Mouse (Mus musculus): ENCODE results near the gene Gm20696. TPM values are rescaled to one million over a fixed set of nuclear protein-coding genes. Genes with fewer than 3 reads are reported as not detected.

Gene Gm20696
- polyA plus RNA-seq, 1 experiment: 1.7 TPM

DNA sequence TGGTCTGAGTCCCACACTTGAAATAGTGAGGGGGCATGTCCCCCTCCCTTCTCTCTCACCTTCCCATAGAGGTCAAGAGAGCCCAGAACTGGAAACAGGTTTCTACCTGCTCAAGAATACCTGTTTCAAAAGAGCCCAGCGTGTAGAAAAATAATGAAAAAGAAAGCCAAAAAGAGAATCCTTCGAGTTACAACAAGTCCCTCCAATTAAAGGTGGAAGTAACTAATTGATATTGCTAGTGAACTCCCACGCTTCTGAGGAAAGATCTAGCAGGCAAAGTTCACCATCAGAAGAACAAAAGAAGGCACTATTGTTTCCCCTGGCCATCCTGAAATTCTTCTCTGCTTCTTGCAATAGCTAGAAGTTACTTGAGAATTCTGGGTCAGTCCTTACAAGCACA lies 297.4 kb downstream of the Gm20696 start:
- no peak for DNase-seq (ENCODE audit: low read depth in 1 of 2, low spot score in 2 of 2)
- 83% methylated on average over 3 of the region's 3 CpGs for WGBS
- TF ChIP-seq CTCF (IDR thresholded peaks at IDR 0.05; ENCODE audit: extremely low read depth, insufficient read depth, insufficient read length, insufficient replicate concordance) (no peak), POLR2A (IDR thresholded peaks at IDR 0.05; ENCODE audit: low read depth, low read length) (no peak)
- H3K4me3 ChIP-seq (ENCODE audit: extremely low read depth, insufficient read depth, insufficient read length): no peak overlapping the region
- H3K27ac ChIP-seq (ENCODE audit: insufficient read depth, low read length): no peak overlapping the region
- H3K4me1 ChIP-seq (ENCODE audit: control insufficient read depth, insufficient read depth, insufficient read length): peaks cover 5% of the 10 kb centered on the region
- H3K27me3 ChIP-seq (ENCODE audit: control insufficient read depth, insufficient read depth, low read length): no peaks in the 10 kb centered on the region
- no peaks in the 10 kb centered on the region for H3K36me3 ChIP-seq (ENCODE audit: control insufficient read depth, insufficient read depth, low read length)

DNA sequence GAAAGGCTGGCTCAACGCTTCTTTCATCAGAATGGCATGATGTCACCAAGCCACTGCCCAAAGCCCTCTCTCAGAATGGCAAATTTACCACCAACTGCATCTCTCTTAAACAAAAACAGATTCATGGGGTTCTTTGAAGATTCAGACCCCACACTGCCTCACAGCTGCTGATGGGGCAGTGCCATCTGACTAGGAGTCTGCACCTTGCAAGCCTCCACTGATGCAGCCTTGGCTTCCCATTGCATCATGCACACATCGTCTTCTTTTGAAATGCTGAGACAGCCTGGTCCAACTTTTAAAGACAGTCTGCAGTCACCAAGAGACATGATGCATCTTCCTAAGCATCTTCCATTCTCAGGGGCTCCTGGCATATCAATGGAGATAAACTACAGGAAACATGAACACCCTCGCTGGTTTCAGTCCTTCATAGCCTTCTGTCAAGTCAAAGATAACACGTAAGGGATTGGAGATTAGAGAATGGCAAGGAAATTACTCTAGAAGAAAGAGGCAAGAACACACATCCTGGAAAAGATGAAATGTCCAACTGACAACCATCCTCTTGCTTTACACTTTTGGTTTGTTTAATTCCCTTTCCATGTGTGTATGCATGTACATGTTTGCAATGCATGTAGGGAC lies 298.4 kb downstream of the Gm20696 start:
- TF ChIP-seq POLR2A (IDR thresholded peaks at IDR 0.05; ENCODE audit: low read depth, low read length): no peak
- TF ChIP-seq CTCF (IDR thresholded peaks at IDR 0.05; ENCODE audit: extremely low read depth, insufficient read depth, insufficient read length, insufficient replicate concordance): no peak
- DNase-seq (ENCODE audit: low read depth in 1 of 2, low spot score in 2 of 2): no peak
- no peak overlapping the region for H3K4me3 ChIP-seq (ENCODE audit: extremely low read depth, insufficient read depth, insufficient read length)
- H3K27ac ChIP-seq (ENCODE audit: insufficient read depth, low read length): no peak overlapping the region
- H3K36me3 ChIP-seq (ENCODE audit: control insufficient read depth, insufficient read depth, low read length): no peaks in the 10 kb centered on the region
- peaks cover 3% of the 10 kb centered on the region for H3K4me1 ChIP-seq (ENCODE audit: control insufficient read depth, insufficient read depth, insufficient read length)
- WGBS: 37% methylated on average over 4 of the region's 4 CpGs
- no peaks in the 10 kb centered on the region for H3K27me3 ChIP-seq (ENCODE audit: control insufficient read depth, insufficient read depth, low read length)

DNA sequence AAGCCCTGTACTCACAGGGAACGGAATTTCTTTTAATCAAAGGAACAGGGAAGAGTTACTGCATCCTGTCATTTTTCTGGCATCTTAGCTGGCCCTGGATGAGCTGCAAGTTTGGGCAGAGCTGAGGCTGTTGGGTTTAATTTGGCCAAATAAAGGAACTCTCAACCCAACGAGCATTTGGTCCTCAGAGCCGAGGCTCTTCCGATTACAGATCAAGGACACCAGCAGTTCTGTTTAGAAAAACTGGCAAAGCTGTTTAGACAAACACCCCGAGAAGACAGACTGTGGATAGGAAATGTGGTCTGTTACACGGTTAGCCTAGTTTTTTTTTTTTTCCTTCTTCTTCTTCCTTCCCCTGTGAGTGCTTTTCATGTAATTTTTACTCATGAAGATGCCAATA lies 302.1 kb downstream of the Gm20696 start:
- Histone ChIP-seq H3K36me3 (ENCODE audit: control insufficient read depth, insufficient read depth, low read length) (no peaks in the 10 kb centered on the region), H3K27ac (ENCODE audit: insufficient read depth, low read length) (no peak overlapping the region), H3K4me1 (ENCODE audit: control insufficient read depth, insufficient read depth, insufficient read length) (peaks cover 3% of the 10 kb centered on the region), H3K4me3 (ENCODE audit: extremely low read depth, insufficient read depth, insufficient read length) (no peak overlapping the region), H3K27me3 (ENCODE audit: control insufficient read depth, insufficient read depth, low read length) (no peaks in the 10 kb centered on the region)
- 21% methylated on average over 6 of the region's 6 CpGs for WGBS
- DNase-seq (ENCODE audit: low read depth in 1 of 2, low spot score in 2 of 2): no peak
- no peak for TF ChIP-seq CTCF (IDR thresholded peaks at IDR 0.05; ENCODE audit: extremely low read depth, insufficient read depth, insufficient read length, insufficient replicate concordance)

DNA sequence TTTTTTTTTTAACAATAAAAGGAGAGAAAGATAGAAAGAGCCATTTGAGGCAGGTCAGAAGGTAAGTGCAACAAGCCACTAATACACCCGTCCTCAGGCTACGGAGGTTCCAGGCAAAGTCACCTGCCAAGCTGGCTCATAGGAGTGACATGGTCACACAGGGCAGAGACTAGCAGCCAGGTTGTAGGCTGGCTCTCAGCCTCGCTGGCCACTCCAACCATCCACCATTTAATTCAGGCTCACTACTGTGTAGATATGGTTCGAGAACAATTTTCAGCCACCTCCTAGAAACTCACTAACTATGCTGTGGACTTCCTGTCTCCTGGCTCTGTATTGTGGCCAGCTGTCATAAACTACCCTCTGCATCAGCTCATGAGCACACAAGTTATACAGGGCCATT lies 306.0 kb downstream of the Gm20696 start:
- 80% methylated on average over 4 of the region's 4 CpGs for WGBS
- no peak for DNase-seq (ENCODE audit: low read depth in 1 of 2, low spot score in 2 of 2)
- Histone ChIP-seq H3K36me3 (ENCODE audit: control insufficient read depth, insufficient read depth, low read length) (no peaks in the 10 kb centered on the region), H3K27ac (ENCODE audit: insufficient read depth, low read length) (no peak overlapping the region), H3K4me1 (ENCODE audit: control insufficient read depth, insufficient read depth, insufficient read length) (peaks cover 19% of the 10 kb centered on the region), H3K4me3 (ENCODE audit: extremely low read depth, insufficient read depth, insufficient read length) (no peak overlapping the region), H3K27me3 (ENCODE audit: control insufficient read depth, insufficient read depth, low read length) (no peaks in the 10 kb centered on the region)
- TF ChIP-seq CTCF (IDR thresholded peaks at IDR 0.05; ENCODE audit: extremely low read depth, insufficient read depth, insufficient read length, insufficient replicate concordance) (no peak), POLR2A (IDR thresholded peaks at IDR 0.05; ENCODE audit: low read depth, low read length) (no peak)

DNA sequence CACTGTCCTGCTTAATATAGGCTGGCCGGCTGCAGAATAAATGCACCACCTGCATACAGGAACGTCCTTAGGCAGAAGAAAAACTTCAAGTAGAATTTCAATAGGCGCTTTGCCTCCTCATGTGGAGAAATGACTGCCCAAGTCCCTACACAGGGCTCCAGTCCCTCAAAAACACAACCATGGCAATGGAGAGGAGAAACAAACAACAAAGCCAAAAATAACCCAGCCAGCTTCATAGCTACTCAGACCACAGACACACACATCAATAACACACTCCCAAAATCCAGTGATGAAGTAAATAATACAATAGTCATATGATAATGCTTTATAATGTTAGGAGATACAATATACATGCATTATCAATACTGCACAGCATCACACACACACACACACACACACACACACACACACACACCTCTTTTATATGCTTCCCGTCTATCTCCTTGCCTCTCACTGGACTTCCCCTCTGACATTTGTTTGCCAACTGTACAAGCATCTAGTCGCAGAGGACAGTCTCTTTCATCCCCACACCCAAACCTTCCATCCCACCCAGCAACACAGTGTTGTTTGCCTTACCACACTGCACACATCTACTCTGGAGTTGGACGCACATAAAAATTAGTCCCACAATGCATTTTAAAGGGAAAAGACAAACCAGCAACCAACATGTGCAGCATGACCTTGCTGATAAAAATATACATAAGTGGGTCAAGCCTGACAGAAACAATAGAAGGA lies 306.7 kb downstream of the Gm20696 start:
- peaks cover 17% of the 10 kb centered on the region for H3K4me1 ChIP-seq (ENCODE audit: control insufficient read depth, insufficient read depth, insufficient read length)
- 69% methylated on average over 6 of the region's 6 CpGs for WGBS
- no peak for TF ChIP-seq CTCF (IDR thresholded peaks at IDR 0.05; ENCODE audit: extremely low read depth, insufficient read depth, insufficient read length, insufficient replicate concordance)
- no peak for TF ChIP-seq POLR2A (IDR thresholded peaks at IDR 0.05; ENCODE audit: low read depth, low read length)
- no peaks in the 10 kb centered on the region for H3K27me3 ChIP-seq (ENCODE audit: control insufficient read depth, insufficient read depth, low read length)
- no peak overlapping the region for H3K4me3 ChIP-seq (ENCODE audit: extremely low read depth, insufficient read depth, insufficient read length)
- H3K36me3 ChIP-seq (ENCODE audit: control insufficient read depth, insufficient read depth, low read length): no peaks in the 10 kb centered on the region
- DNase-seq (ENCODE audit: low read depth in 1 of 2, low spot score in 2 of 2): no peak
- no peak overlapping the region for H3K27ac ChIP-seq (ENCODE audit: insufficient read depth, low read length)

DNA sequence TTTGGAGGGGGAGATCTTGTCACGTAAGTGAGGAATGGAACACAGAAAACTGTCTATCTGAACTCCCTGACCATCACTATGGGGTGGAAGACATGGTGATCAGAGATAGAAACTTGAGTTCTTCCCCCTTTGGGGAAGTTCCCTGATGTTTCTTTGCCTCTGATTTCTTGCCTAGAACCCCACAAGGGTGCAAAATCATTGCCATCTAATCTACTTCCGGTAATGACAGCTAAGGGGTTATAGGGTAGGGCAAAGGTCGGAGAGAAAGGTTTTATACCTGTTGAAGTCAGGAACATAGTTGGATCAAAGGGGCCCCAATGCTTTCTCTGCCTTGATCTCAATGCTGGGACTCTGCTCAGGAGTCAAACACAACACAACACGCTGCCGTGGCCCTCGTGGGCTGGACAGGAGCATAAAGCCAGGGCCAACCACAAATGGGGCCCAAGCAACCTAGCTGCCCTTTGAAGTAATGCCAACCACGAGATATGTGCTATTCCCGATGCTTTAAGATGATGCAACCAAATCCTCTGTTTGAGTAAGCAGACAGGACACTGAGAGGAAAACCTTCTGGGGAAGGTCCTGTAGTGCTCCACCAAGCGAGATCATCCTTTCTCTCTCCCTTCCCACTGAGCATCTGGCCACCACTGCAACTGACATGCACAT lies 307.4 kb downstream of the Gm20696 start:
- H3K27ac ChIP-seq (ENCODE audit: insufficient read depth, low read length): 0 out of 2 replicates have a peak overlapping the region, but pooled peaks have one; percentile 20
- peaks cover 15% of the 10 kb centered on the region; the same call in 1 of the 2 replicates for H3K4me1 ChIP-seq (ENCODE audit: control insufficient read depth, insufficient read depth, insufficient read length)
- 53% methylated on average over 9 of the region's 9 CpGs for WGBS
- no peak overlapping the region for H3K4me3 ChIP-seq (ENCODE audit: extremely low read depth, insufficient read depth, insufficient read length)
- no peaks in the 10 kb centered on the region for H3K36me3 ChIP-seq (ENCODE audit: control insufficient read depth, insufficient read depth, low read length)
- TF ChIP-seq POLR2A (IDR thresholded peaks at IDR 0.05; ENCODE audit: low read depth, low read length) (no peak), CTCF (IDR thresholded peaks at IDR 0.05; ENCODE audit: extremely low read depth, insufficient read depth, insufficient read length, insufficient replicate concordance) (no peak)
- no peak for DNase-seq (ENCODE audit: low read depth in 1 of 2, low spot score in 2 of 2)
- no peaks in the 10 kb centered on the region for H3K27me3 ChIP-seq (ENCODE audit: control insufficient read depth, insufficient read depth, low read length)
